Mouse (Mus musculus) testis, postnatal 10 days (tissue): Measurements from ENCODE around the gene Abhd14a.

ENCODE experiments used
- DNase-seq: peaks from one replicate; pipeline ENCODE4 v3.0.0; 2021; ENCODE audit warnings: low spot score

The Abhd14a gene

DNA sequence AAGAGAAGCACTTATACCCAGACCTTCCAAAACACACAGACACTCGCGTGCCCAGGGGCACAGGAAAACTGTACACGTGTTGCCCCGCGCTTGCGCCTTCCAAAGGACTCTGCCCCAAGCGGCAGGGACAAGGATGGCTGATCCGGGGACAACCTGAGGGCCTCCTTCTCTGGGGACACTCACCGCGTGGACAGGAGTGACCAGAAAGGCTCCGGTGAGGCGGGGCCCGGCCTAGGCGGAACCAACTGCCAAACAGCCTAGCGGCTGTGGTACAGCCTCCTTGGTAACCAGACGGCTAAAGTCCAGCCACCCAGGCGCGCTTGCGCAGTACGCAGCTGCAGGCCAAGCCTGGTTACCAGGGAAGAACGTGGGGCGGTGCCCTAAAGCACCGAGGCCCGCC lies at the start of gene Abhd14a, which contains the start of gene Abhd14b:
Gene Abhd14a, minus strand, starts transcription at position 331 of the 400 bp plus-strand sequence.
Gene Abhd14b, plus strand, starts transcription at position 112 of the 400 bp plus-strand sequence.
- peak; percentile 92 for DNase-seq

DNA sequence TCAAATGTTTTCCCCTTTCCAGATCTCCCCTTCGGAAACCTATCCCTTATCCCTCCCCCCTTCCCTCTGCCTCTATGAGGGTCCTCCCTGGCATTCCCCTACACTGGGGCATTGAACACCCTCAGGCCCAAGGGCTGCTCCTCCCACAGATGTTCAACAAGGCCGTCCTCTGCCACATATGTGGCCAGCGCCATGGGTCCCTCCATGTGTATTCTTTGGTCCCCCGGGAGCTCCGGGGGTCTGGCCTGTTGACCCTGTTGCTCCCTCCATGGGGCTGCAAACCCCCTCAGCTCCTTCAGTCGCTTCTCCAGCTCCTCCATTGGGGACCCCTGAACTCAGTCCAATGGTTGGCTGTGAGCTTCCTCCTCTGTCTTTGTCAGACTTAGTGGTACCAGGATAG lies 40.1 kb upstream of the Abhd14a start:
- DNase-seq: peak; percentile 25

DNA sequence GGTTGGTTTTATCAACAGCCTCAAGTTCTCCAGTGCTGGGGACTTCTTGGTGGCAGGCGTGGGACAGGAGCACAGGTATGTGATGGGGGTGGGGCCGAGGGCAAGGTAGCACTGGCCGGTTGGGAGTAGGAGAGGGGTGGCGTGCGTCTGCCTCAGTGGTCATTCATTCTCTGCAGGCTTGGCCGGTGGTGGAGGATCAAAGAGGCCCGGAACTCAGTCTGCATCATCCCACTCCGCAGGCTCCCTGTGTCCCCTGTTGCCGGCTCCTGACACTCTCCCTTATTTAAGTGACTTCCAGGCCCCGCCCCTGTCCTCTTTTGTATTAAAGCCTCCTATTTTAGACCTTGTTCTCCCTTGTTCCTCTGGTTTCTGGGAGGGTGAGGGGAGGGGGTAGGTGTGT lies 37.6 kb upstream of the Abhd14a start:
- DNase-seq: peak; percentile 42

DNA sequence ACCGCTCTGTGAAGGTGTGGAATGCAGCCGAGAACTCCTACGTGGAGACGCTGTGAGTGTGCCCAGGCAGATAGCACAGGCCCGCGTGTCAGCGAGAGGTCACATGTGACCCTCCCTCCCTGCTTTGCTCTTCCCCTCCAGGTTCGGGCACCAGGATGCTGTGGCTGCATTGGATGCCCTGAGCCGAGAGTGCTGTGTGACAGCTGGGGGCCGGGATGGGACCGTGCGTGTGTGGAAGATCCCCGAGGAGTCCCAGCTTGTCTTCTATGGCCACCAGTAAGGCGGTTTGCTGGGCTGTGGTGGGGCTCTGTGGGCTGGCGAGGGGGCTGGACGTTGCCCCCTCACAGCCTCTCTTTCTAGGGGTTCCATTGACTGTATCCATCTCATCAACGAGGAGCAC lies 36.1 kb upstream of the Abhd14a start:
- peak; percentile 39 for DNase-seq

DNA sequence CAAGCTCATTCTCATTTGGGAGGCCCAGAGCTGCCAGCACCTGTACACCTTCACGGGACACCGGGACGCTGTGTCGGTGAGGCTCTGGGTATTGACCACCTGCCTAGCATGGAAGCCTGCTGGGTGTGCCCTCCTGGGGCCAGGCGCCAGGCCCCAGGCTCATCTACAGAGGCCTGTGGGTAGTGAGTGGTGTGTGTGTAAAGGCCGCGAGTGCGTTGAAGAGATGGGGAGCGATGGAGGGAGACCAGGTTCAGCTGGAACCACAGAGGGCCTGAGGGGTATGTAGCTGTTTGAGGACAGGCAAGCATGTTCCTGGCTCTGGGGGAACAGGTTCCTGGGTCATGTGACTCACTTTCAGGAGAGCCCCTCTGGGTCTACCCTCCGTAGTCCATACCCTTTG lies 35.7 kb upstream of the Abhd14a start:
- DNase-seq: no peak

DNA sequence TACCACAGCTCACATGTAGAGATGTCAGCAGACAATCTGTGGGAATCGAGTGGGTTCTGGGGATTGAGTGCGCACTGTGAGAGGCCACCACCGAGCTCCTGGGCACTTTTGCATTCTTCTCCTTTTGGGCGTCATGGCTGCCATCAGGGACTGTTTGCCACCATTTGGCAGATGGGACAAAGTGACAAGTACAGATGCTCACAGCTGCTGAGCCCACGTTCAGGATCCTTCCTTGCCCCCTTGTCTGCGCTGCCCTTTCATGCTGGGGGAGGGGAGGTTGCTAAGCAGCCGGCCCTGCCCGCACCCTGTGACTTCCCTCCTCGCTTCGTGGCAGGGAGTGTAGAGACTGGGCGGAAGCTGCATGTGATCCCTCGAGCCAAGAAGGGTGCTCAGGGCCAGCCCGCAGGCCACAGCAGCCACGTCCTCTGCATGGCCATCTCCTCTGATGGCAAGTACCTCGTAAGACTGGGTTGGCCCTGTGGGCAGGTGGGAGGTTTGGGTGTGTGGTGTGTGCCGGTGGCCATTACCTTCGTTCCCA lies 35.2 kb upstream of the Abhd14a start:
- peak; percentile 37 for DNase-seq

DNA sequence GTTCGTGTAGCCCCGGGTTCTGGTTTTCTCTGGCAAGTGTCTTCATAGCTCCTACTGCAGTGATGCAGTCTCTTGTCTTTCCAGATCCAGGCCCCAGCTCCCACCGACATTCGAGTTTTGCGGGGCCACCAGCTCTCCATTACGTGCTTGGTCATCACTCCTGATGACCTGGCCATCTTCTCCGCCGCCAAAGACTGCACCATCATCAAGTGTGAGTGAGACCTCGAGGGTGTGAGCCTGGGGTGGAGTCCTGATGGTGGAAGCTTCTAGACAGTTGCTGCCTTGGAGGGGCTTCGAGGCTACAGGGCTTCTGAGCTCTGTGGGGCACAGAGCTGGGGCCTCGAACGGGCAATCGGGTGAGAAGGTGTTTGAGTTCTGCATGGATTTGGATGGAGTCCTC lies 34.2 kb upstream of the Abhd14a start:
- DNase-seq: peak; percentile 33

DNA sequence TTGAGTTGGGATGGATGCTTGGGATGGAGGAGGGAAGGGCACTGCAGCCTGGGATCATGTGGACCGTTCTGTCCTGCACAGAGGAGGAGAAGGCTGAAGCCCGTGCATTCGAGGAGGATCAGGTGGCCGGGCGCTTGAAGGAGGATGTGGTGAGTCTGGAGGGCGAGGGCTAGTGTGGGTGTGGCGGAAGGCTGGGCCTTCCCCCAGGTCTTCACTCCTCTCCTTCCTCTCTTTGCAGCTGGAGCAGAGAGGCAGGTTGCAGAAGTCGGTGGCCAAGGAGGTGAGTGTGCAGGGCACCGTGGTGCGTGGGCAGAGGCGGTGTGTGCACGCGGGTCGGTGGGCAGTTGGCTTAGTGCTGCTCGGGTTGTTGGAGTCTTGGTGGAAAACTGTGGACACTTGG lies 33.6 kb upstream of the Abhd14a start:
- DNase-seq: peak; percentile 35

DNA sequence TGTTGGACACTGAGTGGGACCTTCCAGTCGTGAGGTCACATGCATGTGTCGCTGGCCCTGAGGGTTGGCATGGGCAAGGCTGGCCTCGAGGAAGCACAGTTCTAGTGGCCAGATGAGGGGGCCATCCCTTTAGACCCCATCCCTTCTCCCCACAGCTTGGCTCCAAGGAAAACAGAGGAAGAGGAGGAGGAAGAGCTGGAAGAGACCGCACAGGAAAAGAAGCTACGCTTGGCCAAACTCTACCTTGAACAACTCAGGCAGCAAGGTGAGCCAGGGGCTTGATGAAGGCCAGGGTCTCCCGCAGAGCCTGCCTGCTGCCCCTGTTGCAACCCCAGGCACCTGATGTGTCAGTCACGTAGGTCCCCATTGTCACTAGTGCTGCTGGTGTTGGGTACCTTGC lies 33.1 kb upstream of the Abhd14a start:
- peak; percentile 35 for DNase-seq

DNA sequence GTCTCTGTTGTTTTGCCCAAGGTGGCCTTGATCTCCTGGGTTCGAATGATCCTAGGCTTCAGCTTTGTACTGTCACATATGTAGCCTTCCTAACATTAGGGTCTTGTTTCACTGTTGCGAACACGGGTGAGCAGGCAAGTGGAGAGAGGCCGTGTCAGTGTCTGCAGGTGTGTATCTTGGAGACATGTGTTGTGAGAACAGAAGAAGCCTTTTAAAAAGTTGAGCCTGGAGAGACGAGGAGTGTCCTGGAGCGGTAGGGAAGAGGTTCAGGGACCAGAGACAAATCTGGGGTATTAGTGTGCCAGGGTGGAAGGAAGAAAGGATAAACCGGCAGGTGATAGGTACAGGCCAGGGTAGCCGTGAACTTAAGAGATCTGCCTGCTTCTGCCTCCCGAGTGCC lies 30.6 kb upstream of the Abhd14a start:
- peak; percentile 34 for DNase-seq

DNA sequence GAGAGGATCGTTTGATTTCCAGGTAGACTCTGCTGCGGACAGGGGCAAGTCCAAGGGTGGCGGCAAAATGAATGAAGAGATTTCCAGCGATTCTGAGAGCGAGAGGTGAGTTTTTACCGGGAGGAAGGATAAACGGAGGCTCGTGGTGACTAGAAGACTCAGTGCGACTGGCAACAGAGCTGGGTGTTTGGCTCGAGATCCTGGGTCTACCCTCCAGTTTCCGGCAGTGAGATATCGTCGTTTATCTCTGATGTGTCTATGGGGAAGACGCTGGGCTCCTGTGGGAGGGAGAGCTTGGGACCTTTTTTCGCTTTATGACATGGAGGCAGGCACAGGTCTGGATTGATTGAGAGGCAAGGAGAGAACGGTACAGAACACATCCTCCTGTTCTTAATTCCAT lies 30.2 kb upstream of the Abhd14a start:
- peak; percentile 39 for DNase-seq

DNA sequence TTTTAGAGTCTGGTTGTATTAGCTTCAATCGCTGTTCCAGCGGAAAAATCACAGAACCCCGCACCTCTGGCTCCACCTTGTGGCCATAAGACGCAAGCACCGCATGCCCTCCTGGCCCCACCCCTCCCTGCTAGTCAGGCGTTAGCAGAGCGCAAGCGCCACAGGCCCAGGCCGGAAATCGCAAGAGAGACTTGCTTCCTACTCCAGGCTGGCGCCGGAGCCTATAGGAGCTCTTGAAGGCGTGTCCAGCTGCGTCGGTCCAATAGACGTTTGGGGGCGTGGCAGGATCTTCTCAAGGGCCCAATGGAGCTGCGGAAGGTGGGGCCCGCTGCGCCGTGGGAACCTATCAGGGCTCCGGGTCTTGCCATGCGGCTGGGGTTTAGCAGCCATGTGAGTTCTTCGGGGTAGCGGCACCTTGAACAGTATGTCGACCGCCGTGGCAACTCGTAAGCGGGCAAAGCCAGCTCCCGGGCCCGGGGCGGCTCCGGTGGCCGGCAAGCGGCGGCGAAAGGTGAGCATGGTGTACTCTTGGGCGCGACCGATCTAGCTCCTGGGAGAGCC lies 29.5 kb upstream of the Abhd14a start, which contains the start of gene Parp3:
Gene Parp3, minus strand, starts transcription at position 26 of the 561 bp plus-strand sequence.
- peak; percentile 98 for DNase-seq

DNA sequence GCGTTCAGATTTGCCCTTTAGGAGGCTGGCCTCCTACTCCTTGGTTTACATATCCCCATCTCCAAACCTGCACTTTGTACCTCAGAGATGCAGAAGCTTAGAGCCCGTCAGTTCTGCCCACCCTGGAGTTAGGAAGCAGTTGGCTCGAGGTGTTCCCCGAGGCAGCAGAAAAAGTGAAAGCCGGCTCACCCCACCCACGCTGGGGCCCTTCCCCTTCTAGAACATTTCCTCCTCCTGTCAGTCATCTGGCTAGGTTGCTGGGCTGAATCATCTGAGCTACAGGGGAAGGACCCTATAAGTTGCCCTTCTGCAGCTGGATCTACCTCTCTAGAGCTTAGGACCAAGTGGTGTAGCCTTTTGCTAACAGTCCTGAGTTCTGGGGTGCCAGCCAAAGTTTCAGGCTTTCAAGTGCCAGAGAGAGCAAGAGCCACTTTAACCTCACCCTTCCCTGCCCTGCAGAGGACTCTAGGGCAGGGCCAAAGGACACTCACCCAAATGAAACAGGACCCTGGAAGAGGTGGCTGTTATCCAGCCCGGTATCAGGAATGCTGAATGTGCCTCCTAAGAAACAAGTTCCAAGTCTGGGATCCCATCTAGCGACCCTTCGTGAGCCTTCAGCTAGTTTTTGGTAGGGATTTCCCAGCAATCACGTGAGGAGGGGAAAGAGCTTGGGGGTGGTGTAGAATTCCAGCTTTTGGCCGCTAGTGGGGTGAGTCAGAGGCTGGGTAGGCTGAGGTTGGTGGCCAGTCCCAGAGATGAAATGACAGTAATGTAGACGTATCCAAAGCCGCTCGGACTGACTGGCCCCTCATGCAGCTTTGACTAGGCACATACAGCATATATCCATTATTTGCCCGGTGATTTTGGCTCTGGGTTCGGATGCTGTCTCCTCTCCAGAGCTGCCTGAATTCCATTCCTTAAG lies 28.8 kb upstream of the Abhd14a start:
- DNase-seq: peak; percentile 60

DNA sequence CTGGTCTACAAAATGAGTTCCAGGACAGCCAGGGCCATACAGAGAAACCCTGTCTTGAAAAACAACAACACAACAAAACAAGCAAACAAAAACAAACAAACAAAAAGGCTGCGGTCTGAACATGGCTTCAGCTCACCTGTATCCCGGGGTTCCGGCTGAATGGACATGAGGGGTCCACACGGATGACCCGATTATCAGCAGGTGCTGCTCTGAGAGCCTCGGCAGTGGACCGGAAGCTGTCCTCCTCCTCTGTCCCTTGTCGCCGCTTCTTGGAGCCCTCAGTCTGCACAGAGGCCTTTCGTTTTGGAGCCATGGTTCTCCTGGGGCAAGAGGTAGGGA lies 28.2 kb upstream of the Abhd14a start, which contains the start of gene Rrp9:
Gene Rrp9, plus strand, starts transcription at position 301 of the 339 bp plus-strand sequence.
- DNase-seq: peak; percentile 49

DNA sequence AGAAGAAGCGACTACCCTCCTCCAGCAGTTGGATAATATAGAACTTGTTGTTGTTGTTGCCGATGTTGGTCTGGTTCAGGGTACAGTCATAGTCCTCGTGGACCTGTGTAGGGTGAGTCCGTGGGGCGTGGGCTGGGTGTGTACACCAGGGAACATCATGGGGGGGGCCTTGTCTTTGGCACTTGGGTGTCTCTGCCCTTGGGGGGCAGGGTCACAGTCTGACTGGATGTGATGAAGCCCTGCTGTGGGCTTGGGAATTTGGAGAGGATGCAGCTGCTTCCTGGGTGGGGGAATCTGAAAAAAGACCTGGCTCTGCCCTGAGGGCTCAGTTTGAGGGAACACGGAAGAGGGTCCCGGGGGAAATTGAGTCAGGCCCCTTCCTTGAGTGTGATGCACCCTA lies 27.6 kb upstream of the Abhd14a start:
- peak; percentile 75 for DNase-seq

DNA sequence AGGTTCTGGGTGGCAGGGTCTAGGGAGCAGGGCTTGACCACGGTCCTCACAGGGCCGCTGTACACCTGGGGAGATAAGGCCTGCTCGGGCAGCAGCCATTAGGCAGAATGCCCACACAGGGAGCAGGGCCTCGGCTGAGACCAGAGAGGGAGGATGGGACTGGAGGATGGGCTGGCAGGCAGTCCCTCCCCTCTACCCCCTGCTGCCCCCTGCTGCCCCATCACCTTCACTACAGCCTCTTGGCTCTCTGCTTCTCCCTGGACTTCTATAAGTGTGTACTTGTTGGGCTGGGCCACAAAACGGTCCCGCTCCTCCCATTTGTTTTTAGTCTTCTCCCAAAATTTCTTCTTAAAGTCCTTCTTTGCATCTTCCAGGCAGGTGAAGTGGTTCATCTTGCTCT lies 27.0 kb upstream of the Abhd14a start:
- peak; percentile 87 for DNase-seq

DNA sequence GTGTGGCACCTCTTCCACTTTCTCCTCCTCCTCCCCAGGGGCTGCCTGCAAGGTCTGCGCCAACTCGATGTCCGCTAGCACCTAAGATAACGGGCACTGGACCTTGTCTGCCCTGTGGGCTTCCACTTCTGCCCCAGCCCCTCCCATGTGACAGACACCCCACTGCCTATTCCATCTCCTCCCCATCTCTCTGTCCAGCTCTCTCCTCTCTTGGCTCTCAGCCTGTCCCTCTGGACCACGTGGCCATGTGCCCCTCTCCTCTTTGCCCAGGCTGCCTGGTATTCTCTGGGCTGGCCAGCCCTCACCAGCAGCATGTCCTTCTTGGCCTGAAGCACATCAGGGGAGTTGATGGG lies 26.3 kb upstream of the Abhd14a start:
- peak; percentile 47 for DNase-seq

DNA sequence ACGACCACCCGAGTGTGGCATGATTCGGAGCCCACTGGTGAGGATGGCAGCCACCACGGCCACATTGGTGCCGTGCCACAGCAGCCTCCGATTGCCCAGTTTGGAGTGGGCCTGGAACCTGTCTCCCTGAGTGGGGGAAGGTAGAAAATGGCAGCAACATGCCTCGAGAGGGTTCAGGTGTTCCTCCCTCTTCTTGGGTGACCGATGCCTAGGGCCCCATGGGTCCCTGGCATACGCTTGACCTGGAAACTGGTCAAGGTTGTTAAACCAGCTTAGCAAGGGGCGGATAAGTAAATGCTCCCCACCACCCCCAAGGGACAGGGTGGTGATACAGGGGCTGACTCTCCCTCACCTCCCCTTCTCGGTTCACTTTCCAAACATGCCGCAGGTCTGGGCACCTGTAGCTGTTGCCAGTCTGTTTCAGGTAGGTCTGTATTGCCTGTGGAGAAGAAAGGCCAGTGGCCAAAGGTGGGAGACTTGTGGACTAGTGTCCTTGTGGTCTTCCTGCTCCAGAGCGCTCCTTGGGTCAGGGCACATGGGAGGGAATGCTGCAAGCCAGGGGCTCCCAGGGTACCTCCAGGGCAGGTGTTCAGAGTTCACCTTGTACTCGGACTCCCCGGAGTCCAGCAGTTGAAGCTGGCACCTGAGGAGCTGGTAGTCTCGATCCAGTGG lies 25.7 kb upstream of the Abhd14a start:
- DNase-seq: no peak

DNA sequence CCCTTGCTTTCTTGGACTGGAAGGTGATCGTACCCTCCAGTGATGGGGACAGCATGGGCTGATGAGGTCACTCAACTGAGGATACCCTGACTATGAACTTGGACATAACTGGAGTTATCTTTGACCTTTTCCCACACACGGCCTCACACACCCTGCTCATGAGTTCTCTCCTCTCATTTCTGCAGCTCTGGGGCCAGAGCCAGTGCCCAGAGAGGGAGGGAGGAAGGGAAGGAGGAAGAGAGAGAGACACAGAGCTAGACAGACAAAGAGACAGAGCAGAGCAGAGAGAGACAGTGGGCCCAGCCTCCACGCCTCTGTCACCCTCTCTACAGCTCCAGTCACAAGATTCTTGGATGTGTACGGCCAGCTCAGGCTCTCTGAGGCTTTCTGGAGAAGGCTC lies 24.8 kb upstream of the Abhd14a start:
- DNase-seq: no peak

DNA sequence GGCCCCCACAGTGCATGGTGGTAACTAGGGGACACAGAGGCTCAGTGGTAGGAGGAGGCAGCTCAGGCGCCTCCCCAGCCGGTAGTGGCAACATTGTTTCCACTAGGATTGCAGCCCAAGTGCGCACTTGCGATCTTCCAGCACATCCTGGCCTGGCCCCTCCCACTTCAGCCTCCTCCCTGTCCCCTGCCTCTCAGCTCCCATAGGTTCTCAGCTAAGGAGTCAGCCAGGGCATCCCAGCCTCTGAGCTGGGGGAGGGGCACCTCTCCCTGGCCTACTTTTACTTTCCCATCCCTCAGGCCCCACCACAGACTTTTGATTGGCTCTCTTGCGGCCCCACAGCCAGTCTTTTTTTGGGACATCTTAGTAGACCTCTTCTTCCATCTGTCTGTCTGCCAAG lies 24.4 kb upstream of the Abhd14a start:
- DNase-seq: peak; percentile 84

DNA sequence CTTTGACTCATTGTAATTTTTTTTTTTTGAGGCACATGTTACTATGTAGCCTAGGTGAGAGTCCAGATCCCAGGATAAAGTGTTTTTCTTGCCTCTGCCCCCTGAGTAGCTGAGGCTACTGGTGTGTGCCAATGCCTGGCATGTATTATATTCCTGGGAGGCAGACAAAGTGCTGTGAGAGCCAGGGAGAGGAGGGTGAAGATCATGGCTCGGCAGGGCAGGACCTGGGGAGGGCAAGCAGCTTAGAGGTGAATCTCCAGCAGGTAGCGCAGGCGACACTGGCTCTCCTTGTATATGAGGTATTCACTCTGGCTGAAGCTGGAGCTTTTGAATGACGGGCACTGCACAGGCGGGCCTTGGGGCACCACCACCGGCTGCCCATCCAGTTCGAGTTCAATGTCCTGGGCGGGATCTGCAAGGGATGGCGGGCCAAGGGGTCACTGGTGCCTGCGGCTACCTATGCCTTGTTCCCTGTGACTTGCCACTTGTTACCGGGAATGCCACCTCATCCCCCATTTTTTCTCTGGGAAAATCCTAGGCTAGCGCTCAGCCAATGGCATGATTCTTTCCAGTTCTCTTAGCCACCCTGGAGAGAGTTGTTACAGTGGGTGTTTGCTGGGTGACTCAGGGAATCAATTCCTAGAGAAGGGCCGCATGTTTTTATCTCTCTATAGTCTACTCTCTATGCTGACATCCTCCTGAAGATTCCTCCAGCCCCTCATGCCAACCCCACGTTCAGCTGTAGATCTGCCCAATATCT lies 23.7 kb upstream of the Abhd14a start:
- peak; percentile 43 for DNase-seq

DNA sequence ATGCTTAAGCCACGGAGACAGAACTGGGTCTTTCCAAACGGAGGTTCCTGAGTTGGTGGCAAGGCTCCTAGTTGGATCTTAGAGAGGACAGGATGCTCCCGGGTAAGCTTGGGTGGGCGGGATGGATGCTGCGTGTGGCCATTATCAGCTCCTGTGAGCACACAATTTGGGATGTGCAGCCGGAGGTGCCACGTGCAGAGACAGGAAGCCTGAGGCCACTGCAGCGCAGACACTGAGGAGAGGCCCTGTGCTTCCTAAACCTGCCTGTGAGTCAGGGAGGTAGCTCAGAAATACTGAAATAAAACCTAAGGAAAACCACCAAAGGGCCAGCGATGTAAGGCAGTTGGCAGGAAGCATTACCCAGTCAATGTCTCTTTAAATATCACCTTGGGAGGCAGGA lies 22.3 kb upstream of the Abhd14a start:
- no peak for DNase-seq
